Mouse (Mus musculus) central nervous system, embryonic 18 days (tissue): Measurements from ENCODE around the gene Rcc2. TPM values are rescaled to one million over a fixed set of nuclear protein-coding genes. Genes with fewer than 3 reads are reported as not detected.

ENCODE experiments used
- polyA plus RNA-seq: library from polyadenylated mRNA; depleted of rRNA; stranded (reverse); fragments of >200 nt; gene quantifications from 2 replicates; pipeline ENCODE4 v1.2.3, GENCODE M21; 2012; rRNA removed

Rcc2 gene
- polyA plus RNA-seq, result 45.2 and 54.3 TPM in 2 replicates

GRCm38 (mm10) chr4:140700269-140701018, at the start of gene Rcc2:
Rcc2 (plus strand) TSS chr4:140700541.

GRCm38 (mm10) chr4:140665760-140666159, 34.6 kb upstream of the Rcc2 start, which contains the start of gene Arhgef10l:
Arhgef10l (minus strand) TSS chr4:140666012.

GRCm38 (mm10) chr4:140742543-140742942, 42.2 kb downstream of the Rcc2 start, which contains the start of gene Padi6:
Padi6 (minus strand) TSS chr4:140742643.

Other genes starting within 250 kb of the Rcc2 start
- gene Arhgef10l, start 34.5 kb upstream of the Rcc2 start, polyA plus RNA-seq, result 32.8 and 33.2 TPM in 2 replicates
- gene Padi6, start 42.1 kb downstream of the Rcc2 start, polyA plus RNA-seq, result 0.09 and 0.10 TPM in 2 replicates
- 0.10 and 0.12 TPM in 2 replicates for gene Padi4, start 73.7 kb downstream of the Rcc2 start, polyA plus RNA-seq
- 0.01 TPM in 1 of 2 replicates, not detected in the other for gene Padi3, start 110.1 kb downstream of the Rcc2 start, polyA plus RNA-seq
- 0.07 and 0.10 TPM in 2 replicates for gene Padi1, start 145.2 kb downstream of the Rcc2 start, polyA plus RNA-seq
- 0.66 and 1.4 TPM in 2 replicates for gene Padi2, start 205.8 kb downstream of the Rcc2 start, polyA plus RNA-seq